Mouse (Mus musculus): Measurements from ENCODE around the gene Grn. TPM values are rescaled to one million over a fixed set of nuclear protein-coding genes. Genes with fewer than 3 reads are reported as not detected.

Gene Grn
- polyA plus RNA-seq, 1 experiment from 2014 or later: 77.3 TPM

- peak overlapping the region; percentile 98 for H3K27ac ChIP-seq
- peak overlapping the region; percentile 97 for H3K4me2 ChIP-seq
- H3K4me1 ChIP-seq (replicated peaks): peaks cover 57% of the 10 kb centered on the region
- peak overlapping the region; percentile 94 for H3K9ac ChIP-seq
- H3K4me3 ChIP-seq: peak overlapping the region; percentile 83
- peaks cover 9% of the 10 kb centered on the region for H3K36me3 ChIP-seq
- 6% methylated on average over 17 of the region's 17 CpGs for WGBS
- no peaks in the 10 kb centered on the region for H3K9me3 ChIP-seq
- peak; percentile 64 for ATAC-seq (ENCODE audit: low FRiP score)
- H3K27me3 ChIP-seq: peaks cover 6% of the 10 kb centered on the region; the same call in 1 of the 2 replicates
Observed at GRCm38 (mm10) chr11:102393719-102394420, 36.2 kb upstream of the Grn start.

GRCm38 (mm10) chr11:102394421-102395124 is 35.5 kb upstream of the Grn start:
- H3K27me3 ChIP-seq: peaks cover 12% of the 10 kb centered on the region
- WGBS: 70% methylated on average over 9 of the region's 9 CpGs
- ATAC-seq (ENCODE audit: low FRiP score): no peak
- peak overlapping the region; percentile 97 for H3K4me2 ChIP-seq
- H3K9me3 ChIP-seq: no peaks in the 10 kb centered on the region
- peaks cover 64% of the 10 kb centered on the region for H3K4me1 ChIP-seq (replicated peaks)
- H3K4me3 ChIP-seq: peak overlapping the region; percentile 83
- H3K27ac ChIP-seq: peak overlapping the region; percentile 98
- H3K36me3 ChIP-seq: peaks cover 16% of the 10 kb centered on the region
- H3K9ac ChIP-seq: peak overlapping the region; percentile 94

DNA sequence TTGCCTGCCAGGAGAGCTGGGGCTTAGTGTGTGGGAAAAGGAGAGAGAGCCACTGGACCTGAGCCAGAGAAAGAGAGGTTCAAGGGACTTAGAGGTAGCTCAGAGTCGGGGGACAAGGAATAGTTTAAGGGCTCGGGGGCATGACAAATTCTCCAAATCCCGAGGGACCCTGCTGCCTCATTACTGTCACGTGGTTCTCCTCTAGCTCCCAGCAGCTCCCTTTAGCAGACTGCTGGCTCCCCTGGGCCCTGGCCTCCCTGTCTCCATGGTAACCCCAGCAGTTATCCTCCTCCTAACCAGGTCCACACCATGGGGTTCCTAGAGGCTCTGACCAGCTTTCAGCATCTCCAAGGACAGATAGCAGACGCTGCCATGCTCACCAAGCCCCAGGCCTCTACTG is 34.9 kb upstream of the Grn start:
- 5% methylated on average over 5 of the region's 5 CpGs for WGBS
- Histone ChIP-seq H3K36me3 (peaks cover 22% of the 10 kb centered on the region), H3K27ac (peak overlapping the region; percentile 98), H3K4me2 (peak overlapping the region; percentile 97), H3K4me1 (replicated peaks) (peaks cover 70% of the 10 kb centered on the region), H3K9ac (peak overlapping the region; percentile 94), H3K4me3 (peak overlapping the region; percentile 83), H3K9me3 (no peaks in the 10 kb centered on the region), H3K27me3 (peaks cover 16% of the 10 kb centered on the region)
- 0 out of 2 replicates have a peak, but pooled peaks have one; percentile 15 for ATAC-seq (ENCODE audit: low FRiP score)

GRCm38 (mm10) chr11:102396263-102396662 is 33.9 kb upstream of the Grn start:
- no peak for ATAC-seq (ENCODE audit: low FRiP score)
- Histone ChIP-seq H3K4me2 (peak overlapping the region; percentile 97), H3K27ac (peak overlapping the region; percentile 98; the same call in 1 of the 2 replicates), H3K9ac (peak overlapping the region; percentile 94), H3K4me3 (peak overlapping the region; percentile 83), H3K4me1 (replicated peaks) (peaks cover 76% of the 10 kb centered on the region), H3K9me3 (no peaks in the 10 kb centered on the region), H3K36me3 (peaks cover 32% of the 10 kb centered on the region), H3K27me3 (peaks cover 22% of the 10 kb centered on the region)
- 57% methylated on average over 6 of the region's 6 CpGs for WGBS

DNA sequence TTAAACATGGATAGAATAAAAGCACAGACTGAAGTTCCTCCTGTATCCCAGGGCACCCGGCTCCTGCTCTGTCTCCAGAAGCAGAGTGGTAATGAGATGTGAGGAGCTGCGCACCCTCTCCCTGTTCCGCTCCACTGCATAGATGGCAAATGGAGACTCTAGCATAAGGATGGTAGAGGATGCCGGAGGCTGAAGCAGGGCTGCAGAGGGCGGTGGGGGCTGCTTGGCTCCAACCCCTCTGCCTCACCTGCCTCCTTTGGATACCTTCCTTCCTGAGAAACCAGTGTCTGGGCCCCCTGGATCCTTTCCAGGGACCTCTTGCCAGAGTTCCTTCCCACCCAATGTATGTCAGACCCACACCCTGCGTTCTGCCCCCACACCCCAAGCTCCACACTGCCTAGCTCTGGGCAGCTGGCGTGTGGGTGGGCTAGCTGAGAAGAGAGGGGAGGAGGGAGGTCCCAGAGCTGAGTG is 33.4 kb upstream of the Grn start:
- Histone ChIP-seq H3K4me1 (replicated peaks) (peaks cover 79% of the 10 kb centered on the region), H3K9me3 (no peaks in the 10 kb centered on the region), H3K27me3 (peaks cover 22% of the 10 kb centered on the region), H3K4me3 (peak overlapping the region; percentile 83), H3K36me3 (peaks cover 36% of the 10 kb centered on the region), H3K4me2 (peak overlapping the region; percentile 97), H3K9ac (peak overlapping the region; percentile 94), H3K27ac (peak overlapping the region; percentile 98)
- ATAC-seq (ENCODE audit: low FRiP score): no peak
- WGBS: 63% methylated on average over 7 of the region's 7 CpGs

GRCm38 (mm10) chr11:102398007-102398825 is 31.9 kb upstream of the Grn start:
- Histone ChIP-seq H3K9ac (peak overlapping the region; percentile 94), H3K36me3 (peaks cover 51% of the 10 kb centered on the region), H3K4me3 (0 out of 2 replicates have a peak overlapping the region, but pooled peaks have one; percentile 4), H3K27ac (no peak overlapping the region), H3K4me1 (replicated peaks) (peaks cover 77% of the 10 kb centered on the region), H3K27me3 (peaks cover 22% of the 10 kb centered on the region), H3K9me3 (no peaks in the 10 kb centered on the region), H3K4me2 (no peak overlapping the region; the same call in 1 of the 2 replicates)
- ATAC-seq (ENCODE audit: low FRiP score): no peak
- WGBS: 80% methylated on average over 20 of the region's 20 CpGs

DNA sequence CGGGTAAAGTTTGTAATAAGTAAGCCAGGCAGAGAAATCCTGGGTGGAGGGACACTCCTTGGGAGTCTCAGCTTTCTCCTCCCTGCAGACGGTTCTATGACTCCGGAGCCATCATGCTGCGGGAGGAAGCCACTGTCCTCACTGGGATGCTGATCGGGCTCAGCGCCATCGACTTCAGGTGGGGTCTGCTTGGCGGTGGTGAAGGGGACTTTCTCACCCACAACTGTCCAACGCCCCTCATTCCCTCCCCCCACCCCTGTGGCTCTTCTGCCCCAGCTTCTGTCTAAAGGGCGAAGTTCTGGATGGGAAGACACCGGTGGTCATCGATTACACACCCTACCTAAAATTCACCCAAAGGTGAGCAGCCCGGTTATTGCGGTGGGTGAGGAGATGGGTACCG is 31.0 kb upstream of the Grn start:
- no peak for ATAC-seq (ENCODE audit: low FRiP score)
- peaks cover 73% of the 10 kb centered on the region for H3K4me1 ChIP-seq (replicated peaks)

DNA sequence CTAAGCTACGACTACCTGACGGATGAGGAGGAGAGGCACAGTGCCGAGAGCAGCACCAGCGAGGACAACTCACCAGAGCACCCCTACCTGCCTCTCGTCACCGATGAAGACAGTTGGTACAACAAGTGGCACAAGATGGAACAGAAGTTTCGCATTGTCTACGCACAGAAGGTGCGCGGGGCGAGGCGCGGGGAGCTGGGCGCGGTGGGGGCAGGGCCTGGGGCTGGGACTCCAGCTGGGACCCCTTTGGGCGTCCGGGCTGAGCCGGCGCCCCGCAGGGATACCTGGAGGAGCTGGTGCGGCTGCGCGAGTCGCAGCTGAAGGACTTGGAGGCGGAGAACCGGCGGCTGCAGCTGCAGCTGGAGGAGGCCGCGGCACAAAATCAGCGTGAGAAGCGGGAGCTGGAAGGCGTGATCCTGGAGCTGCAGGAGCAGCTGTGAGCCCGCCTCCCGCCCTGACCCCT is 30.5 kb upstream of the Grn start:
- no peak overlapping the region for H3K27ac ChIP-seq
- 0 out of 2 replicates have a peak overlapping the region, but pooled peaks have one; percentile 10 for H3K4me2 ChIP-seq
- WGBS: 4% methylated on average over 34 of the region's 34 CpGs
- no peak for ATAC-seq (ENCODE audit: low FRiP score)
- H3K9ac ChIP-seq: peak overlapping the region; percentile 46
- H3K27me3 ChIP-seq: peaks cover 22% of the 10 kb centered on the region
- H3K9me3 ChIP-seq: no peaks in the 10 kb centered on the region
- H3K4me3 ChIP-seq: peak overlapping the region; percentile 12; the same call in 1 of the 2 replicates
- peaks cover 66% of the 10 kb centered on the region for H3K36me3 ChIP-seq
- H3K4me1 ChIP-seq (replicated peaks): peaks cover 72% of the 10 kb centered on the region

More for the DNA sequence above, 31.0 kb upstream of the Grn start:
- 24% methylated on average over 15 of the region's 15 CpGs for WGBS
- Histone ChIP-seq H3K9me3 (no peaks in the 10 kb centered on the region), H3K9ac (peak overlapping the region; percentile 46), H3K4me2 (no peak overlapping the region), H3K36me3 (peaks cover 60% of the 10 kb centered on the region), H3K27ac (no peak overlapping the region), H3K4me3 (no peak overlapping the region; the same call in 1 of the 2 replicates), H3K27me3 (peaks cover 22% of the 10 kb centered on the region)

- peaks cover 69% of the 10 kb centered on the region for H3K36me3 ChIP-seq
- 39% methylated on average over 12 of the region's 12 CpGs for WGBS
- no peak for ATAC-seq (ENCODE audit: low FRiP score)
Observed at GRCm38 (mm10) chr11:102400513-102401084, 29.5 kb upstream of the Grn start.

GRCm38 (mm10) chr11:102401898-102402500 is 28.1 kb upstream of the Grn start:
- ATAC-seq (ENCODE audit: low FRiP score): no peak

More at GRCm38 (mm10) chr11:102400513-102401084, 29.5 kb upstream of the Grn start:
- Histone ChIP-seq H3K27me3 (peaks cover 22% of the 10 kb centered on the region), H3K4me3 (no peak overlapping the region), H3K4me1 (replicated peaks) (peaks cover 72% of the 10 kb centered on the region), H3K4me2 (no peak overlapping the region), H3K9ac (no peak overlapping the region), H3K27ac (no peak overlapping the region), H3K9me3 (no peaks in the 10 kb centered on the region)

GRCm38 (mm10) chr11:102403657-102404056 is 26.5 kb upstream of the Grn start:
- Histone ChIP-seq H3K9ac (no peak overlapping the region), H3K27me3 (peaks cover 16% of the 10 kb centered on the region), H3K4me1 (replicated peaks) (peaks cover 61% of the 10 kb centered on the region), H3K4me3 (no peak overlapping the region), H3K9me3 (no peaks in the 10 kb centered on the region), H3K4me2 (no peak overlapping the region), H3K27ac (no peak overlapping the region), H3K36me3 (peaks cover 61% of the 10 kb centered on the region)
- no peak for ATAC-seq (ENCODE audit: low FRiP score)
- WGBS: 93% methylated on average over 11 of the region's 11 CpGs

More at GRCm38 (mm10) chr11:102401898-102402500, 28.1 kb upstream of the Grn start:
- H3K36me3 ChIP-seq: peaks cover 69% of the 10 kb centered on the region
- 42% methylated on average over 12 of the region's 12 CpGs for WGBS
- H3K27ac ChIP-seq: peak overlapping the region; percentile 62
- H3K4me1 ChIP-seq (replicated peaks): peaks cover 72% of the 10 kb centered on the region
- H3K4me3 ChIP-seq: no peak overlapping the region
- peak overlapping the region; percentile 24; the same call in 1 of the 2 replicates for H3K9ac ChIP-seq
- no peak overlapping the region for H3K4me2 ChIP-seq
- no peaks in the 10 kb centered on the region for H3K9me3 ChIP-seq
- H3K27me3 ChIP-seq: peaks cover 22% of the 10 kb centered on the region
